Mouse (Mus musculus) hindbrain, embryonic 14.5 days (tissue): Measurements from ENCODE around the gene Rnf114. TPM values are rescaled to one million over a fixed set of nuclear protein-coding genes. Genes with fewer than 3 reads are reported as not detected.

Experiments
- ATAC-seq: fragments of 200-750 bp; cut with Nextera tagmentation; 2 replicates; pipeline ENCODE4 v1.8.0; 2017; ENCODE audit warnings: moderate number of reproducible peaks, mild to moderate bottlenecking, moderate TSS enrichment, moderate library complexity; ENCODE audit not compliant: low FRiP score
- DNase-seq: peaks from one replicate; pipeline ENCODE4 v3.0.0-alpha.2; 2015; ENCODE audit warnings: low spot score
- H3K27ac ChIP-seq: fragments of 300-500 bp; sonication (generic); 2 replicates; pipeline ENCODE4 v1.5.1; 2014; ENCODE audit warnings: mild to moderate bottlenecking, moderate library complexity
- H3K27me3 ChIP-seq: fragments of 300-500 bp; sonication (generic); 2 replicates; pipeline ENCODE4 v1.6.1; 2014; ENCODE audit warnings: mild to moderate bottlenecking, low read length, mixed read lengths; ENCODE audit not compliant: control insufficient read depth, insufficient read depth
- H3K36me3 ChIP-seq: fragments of 300-500 bp; sonication (generic); replicated peaks from 2 replicates; pipeline ENCODE4 v1.6.1; 2014; ENCODE audit not compliant: control insufficient read depth, insufficient read depth
- H3K4me1 ChIP-seq: fragments of 300-500 bp; sonication (generic); replicated peaks from 2 replicates; pipeline ENCODE4 v1.6.1; 2014; ENCODE audit warnings: antibody characterized with exemption, low read length, mixed read lengths; ENCODE audit not compliant: control insufficient read depth, insufficient read depth
- H3K4me2 ChIP-seq: fragments of 300-500 bp; sonication (generic); replicated peaks from 2 replicates; pipeline ENCODE4 v1.6.1; 2014; ENCODE audit warnings: mild to moderate bottlenecking, moderate library complexity
- H3K4me3 ChIP-seq: fragments of 300-500 bp; sonication (generic); replicated peaks from 2 replicates; pipeline ENCODE4 v1.5.1; 2014; ENCODE audit warnings: mild to moderate bottlenecking, low read length
- H3K9ac ChIP-seq: fragments of 300-500 bp; sonication (generic); 2 replicates; pipeline ENCODE4 v1.6.1; 2014
- H3K9me3 ChIP-seq: fragments of 300-500 bp; sonication (generic); 2 replicates; pipeline ENCODE4 v1.6.1; 2016; ENCODE audit warnings: low read length; ENCODE audit not compliant: control insufficient read depth
- WGBS: fragments of 180-500 bp; shearing (Covaris S2); extraction: QIAGEN DNeasy Blood & Tissue Kit; methylation state at CpG from one replicate; pipeline ENCODE4 v1.1.7; 2014; 5-methylcytosine and 5-hydroxymethylcytosine counted together
- polyA plus RNA-seq: library from polyadenylated mRNA; unstranded; fragments of >200 nt; fragmentation: Nextera tagmentation; extraction: Ambion mirVana; gene quantifications from 2 replicates; pipeline ENCODE4 v1.2.1, GENCODE M21; 2014

Rnf114 gene
- polyA plus RNA-seq, 1 experiment from 2014 or later: 110 TPM

DNA sequence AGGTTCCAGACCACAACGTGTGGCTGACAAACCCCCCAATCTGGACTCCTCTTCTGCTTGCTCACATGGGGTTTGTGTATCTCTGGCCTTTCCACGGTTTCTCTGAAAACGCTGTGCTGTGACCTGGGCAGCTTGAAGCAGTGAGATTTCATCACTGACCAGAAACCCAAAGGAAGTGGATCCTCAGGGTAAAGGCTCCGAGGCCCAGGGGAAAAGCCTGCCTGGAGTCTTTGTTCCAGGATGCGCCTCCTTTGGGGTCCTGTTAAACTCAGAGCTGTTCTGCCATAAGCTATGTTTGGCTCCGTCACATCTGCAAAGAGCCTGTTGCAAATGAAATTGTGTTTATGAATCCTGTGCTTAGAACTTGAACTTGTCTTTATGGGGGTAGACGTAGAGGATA lies 56.5 kb downstream of the Rnf114 start:
- H3K4me1 ChIP-seq: 0 out of 2 replicates have a peak, but pooled peaks cover 2% of the 10 kb centered on the region
- H3K9me3 ChIP-seq: no peaks in the 10 kb centered on the region
- no peaks in the 10 kb centered on the region for H3K36me3 ChIP-seq
- no peak overlapping the region for H3K4me3 ChIP-seq
- WGBS: 88% methylated on average over 7 of the region's 7 CpGs
- no peak overlapping the region for H3K4me2 ChIP-seq
- H3K27me3 ChIP-seq: no peaks in the 10 kb centered on the region
- H3K9ac ChIP-seq: no peak overlapping the region
- ATAC-seq (no peak), DNase-seq (no peak)
- H3K27ac ChIP-seq: no peak overlapping the region

DNA sequence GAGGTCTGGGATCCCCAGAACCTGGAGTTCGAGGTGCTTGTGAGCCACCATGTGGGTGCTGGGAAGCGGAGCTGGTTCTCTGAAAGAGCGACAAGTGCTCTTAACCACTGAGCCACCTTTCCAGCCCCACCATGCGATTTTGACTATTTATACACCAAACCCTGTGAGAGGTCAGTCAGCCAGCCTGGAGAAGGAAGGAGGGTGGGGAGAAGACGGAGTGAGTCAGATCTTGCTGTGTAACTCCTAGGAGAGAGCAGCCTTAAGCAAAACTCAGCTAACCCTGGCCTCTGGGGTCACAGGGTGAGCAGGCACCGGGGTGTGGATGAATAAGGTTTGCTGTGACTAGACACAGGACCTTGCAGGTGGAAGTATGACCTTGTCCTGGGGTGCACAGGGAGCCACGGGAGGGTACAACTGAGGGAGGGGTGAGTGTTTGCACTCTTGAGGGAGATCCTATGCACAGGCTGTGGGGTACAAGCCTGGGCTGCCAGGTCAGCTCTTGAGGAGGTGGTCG lies 58.0 kb downstream of the Rnf114 start:
- WGBS: 81% methylated on average over 8 of the region's 8 CpGs
- no peak overlapping the region for H3K9ac ChIP-seq
- H3K4me2 ChIP-seq: no peak overlapping the region

DNA sequence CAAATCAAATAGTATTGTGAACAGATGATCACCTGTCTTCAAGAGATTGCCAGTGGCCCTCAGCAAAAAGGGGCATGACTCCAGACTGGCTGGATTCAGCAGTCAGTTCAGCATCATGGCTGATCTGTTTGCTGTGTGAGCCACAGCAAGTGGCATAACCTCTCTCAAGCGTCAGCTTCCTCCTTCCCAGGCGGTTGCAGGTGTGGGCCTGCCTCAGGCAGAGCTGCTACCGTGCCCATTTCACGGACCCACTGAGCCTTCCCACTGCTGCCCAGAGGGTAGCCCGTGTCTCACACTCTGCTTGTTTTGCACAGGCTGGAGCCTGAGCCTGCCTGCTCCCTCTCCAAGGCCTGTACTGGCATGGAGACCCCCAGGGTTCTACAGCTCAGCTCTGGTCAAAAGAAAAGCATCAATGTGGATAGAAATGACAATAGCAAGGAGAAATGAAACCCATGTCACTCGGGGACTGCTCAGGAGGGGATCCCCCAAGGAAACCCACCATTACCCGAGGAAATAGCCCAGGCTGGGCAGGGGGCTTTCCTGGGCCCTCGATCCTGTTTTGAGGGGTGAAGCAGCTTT lies 59.0 kb downstream of the Rnf114 start:
- Histone ChIP-seq H3K27me3 (no peaks in the 10 kb centered on the region), H3K9me3 (no peaks in the 10 kb centered on the region), H3K36me3 (no peaks in the 10 kb centered on the region), H3K4me3 (no peak overlapping the region), H3K27ac (no peak overlapping the region), H3K4me1 (no peaks in the 10 kb centered on the region), H3K4me2 (no peak overlapping the region), H3K9ac (no peak overlapping the region)
- 73% methylated on average over 8 of the region's 8 CpGs for WGBS
- DNase-seq: no peak
- no peak for ATAC-seq

More for the DNA sequence above, 58.0 kb downstream of the Rnf114 start:
- ATAC-seq: no peak
- Histone ChIP-seq H3K9me3 (no peaks in the 10 kb centered on the region), H3K36me3 (no peaks in the 10 kb centered on the region), H3K4me3 (no peak overlapping the region), H3K27me3 (no peaks in the 10 kb centered on the region), H3K27ac (no peak overlapping the region), H3K4me1 (no peaks in the 10 kb centered on the region)
- DNase-seq: no peak

- no peak for ATAC-seq
- no peaks in the 10 kb centered on the region for H3K4me1 ChIP-seq
- H3K27ac ChIP-seq: no peak overlapping the region
- no peaks in the 10 kb centered on the region for H3K36me3 ChIP-seq
- H3K27me3 ChIP-seq: no peaks in the 10 kb centered on the region
- WGBS: 81% methylated on average over 4 of the region's 4 CpGs
- no peak overlapping the region for H3K9ac ChIP-seq
- no peak overlapping the region for H3K4me2 ChIP-seq
- H3K9me3 ChIP-seq: no peaks in the 10 kb centered on the region
- DNase-seq: no peak
- H3K4me3 ChIP-seq: no peak overlapping the region
Measured at GRCm38 (mm10) chr2:167552292-167552691, 59.8 kb downstream of the Rnf114 start.

DNA sequence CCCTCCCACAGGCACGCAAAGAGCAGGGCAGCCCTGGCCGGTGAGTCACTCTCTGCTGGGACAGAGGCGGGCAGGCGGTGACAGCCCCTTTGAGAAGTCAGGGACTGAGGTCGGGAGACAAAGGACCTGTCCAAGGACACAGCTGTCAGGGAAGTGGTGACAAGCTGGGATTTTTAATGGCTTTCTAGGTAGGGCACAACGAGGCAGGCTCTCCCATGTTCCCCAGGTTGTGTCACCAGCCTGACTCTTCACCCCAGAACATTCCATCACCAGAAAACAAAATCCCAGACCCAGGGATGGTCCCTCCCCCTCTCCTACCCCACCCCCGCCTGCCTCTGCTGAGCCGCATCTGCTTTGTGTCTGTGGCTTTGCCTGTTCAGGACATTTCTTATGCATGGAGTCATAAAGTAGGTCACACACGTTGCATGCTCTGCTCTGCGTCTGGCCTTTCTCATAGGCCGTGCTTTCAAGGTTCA lies 60.5 kb downstream of the Rnf114 start:
- H3K4me3 ChIP-seq: no peak overlapping the region
- no peak overlapping the region for H3K4me2 ChIP-seq
- ATAC-seq (no peak), DNase-seq (no peak)
- H3K27me3 ChIP-seq: no peaks in the 10 kb centered on the region
- H3K9ac ChIP-seq: no peak overlapping the region
- H3K27ac ChIP-seq: no peak overlapping the region
- no peaks in the 10 kb centered on the region for H3K36me3 ChIP-seq
- WGBS: 14% methylated on average over 11 of the region's 11 CpGs
- H3K4me1 ChIP-seq: no peaks in the 10 kb centered on the region
- H3K9me3 ChIP-seq: no peaks in the 10 kb centered on the region

DNA sequence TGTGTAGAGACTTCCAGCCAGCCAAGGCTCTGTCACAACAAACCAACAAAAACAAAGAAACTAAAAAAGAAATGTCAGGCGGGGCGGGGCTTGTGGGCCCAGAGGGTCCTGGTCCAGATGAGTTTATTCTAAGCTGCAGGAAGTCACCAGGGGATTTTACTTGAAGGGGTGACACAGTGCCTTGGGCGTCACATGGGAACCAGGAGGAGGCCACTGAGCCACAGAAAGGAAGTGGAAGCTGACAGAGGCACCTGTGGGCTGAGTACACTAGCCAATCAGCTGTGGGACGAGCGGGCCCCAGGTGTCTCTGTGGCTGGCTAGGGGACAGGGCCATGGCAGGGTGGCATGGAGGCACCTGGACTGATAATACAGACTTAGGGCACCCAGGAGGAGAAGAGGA lies 63.3 kb downstream of the Rnf114 start:
- H3K9ac ChIP-seq: no peak overlapping the region
- 88% methylated on average over 5 of the region's 5 CpGs for whole genome bisulfite sequencing
- no peak overlapping the region for H3K4me3 ChIP-seq
- H3K4me2 ChIP-seq: no peak overlapping the region
- no peak for DNase-seq
- no peak overlapping the region for H3K27ac ChIP-seq
- no peaks in the 10 kb centered on the region for H3K36me3 ChIP-seq
- 0 out of 2 replicates have a peak, but pooled peaks cover 7% of the 10 kb centered on the region for H3K4me1 ChIP-seq
- no peak for ATAC-seq
- H3K27me3 ChIP-seq: no peaks in the 10 kb centered on the region; the same call in 1 of the 2 replicates
- no peaks in the 10 kb centered on the region for H3K9me3 ChIP-seq

DNA sequence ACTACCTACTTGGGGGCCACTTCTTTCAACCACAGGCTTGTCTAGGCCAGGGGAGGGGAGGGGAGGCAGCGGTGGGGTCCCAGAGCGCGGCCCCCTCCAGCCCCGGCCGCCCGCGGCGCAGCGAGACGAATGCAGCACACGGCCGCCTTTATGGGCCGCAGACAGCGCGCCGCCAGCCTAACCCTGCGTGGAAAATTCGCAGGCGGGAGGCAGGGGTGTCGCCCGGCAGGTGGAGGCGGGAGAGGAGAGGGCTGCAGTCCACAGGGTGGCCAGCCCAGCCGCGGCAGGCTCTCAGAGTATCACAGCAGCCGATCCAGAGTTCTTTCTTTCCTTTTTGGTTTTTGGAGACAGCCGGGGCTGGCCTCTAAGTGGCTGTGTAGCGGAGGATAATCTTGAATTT lies 67.0 kb downstream of the Rnf114 start:
- H3K9ac ChIP-seq: peak overlapping the region; percentile 51
- ATAC-seq: no peak
- WGBS: 8% methylated on average over 26 of the region's 27 CpGs

DNA sequence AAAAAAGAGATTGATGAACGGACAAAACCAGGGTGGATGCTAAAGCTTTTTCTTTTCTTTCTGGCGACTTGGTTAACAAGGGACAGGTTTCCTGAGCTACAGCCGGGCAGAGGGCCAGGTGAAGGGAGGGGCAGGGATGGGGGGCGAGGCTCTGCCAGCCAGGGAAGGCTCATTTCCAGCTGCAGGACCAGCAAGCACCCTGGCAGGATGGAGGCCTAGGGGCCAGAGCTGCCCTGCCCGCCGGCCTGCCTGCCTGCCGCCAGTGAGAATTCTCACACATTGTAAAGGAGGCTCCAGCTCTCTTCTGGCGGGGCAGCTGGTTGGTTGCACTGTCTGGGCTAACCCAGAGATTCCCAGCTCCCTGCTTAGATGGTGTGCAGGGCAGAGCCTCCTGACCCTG lies 69.7 kb downstream of the Rnf114 start:
- no peak for DNase-seq
- 43% methylated on average over 8 of the region's 8 CpGs for WGBS
- H3K36me3 ChIP-seq: no peaks in the 10 kb centered on the region
- no peaks in the 10 kb centered on the region; the same call in 1 of the 2 replicates for H3K27me3 ChIP-seq
- no peak overlapping the region for H3K4me3 ChIP-seq
- H3K4me2 ChIP-seq: no peak overlapping the region
- no peak overlapping the region; the same call in 1 of the 2 replicates for H3K9ac ChIP-seq
- ATAC-seq: no peak
- peaks cover 23% of the 10 kb centered on the region for H3K4me1 ChIP-seq
- no peak overlapping the region for H3K27ac ChIP-seq
- no peaks in the 10 kb centered on the region for H3K9me3 ChIP-seq

More for the DNA sequence above, 67.0 kb downstream of the Rnf114 start:
- Histone ChIP-seq H3K27ac (no peak overlapping the region), H3K4me1 (0 out of 2 replicates have a peak, but pooled peaks cover 14% of the 10 kb centered on the region), H3K27me3 (no peaks in the 10 kb centered on the region; the same call in 1 of the 2 replicates), H3K4me3 (no peak overlapping the region; the same call in 1 of the 2 replicates), H3K36me3 (no peaks in the 10 kb centered on the region), H3K4me2 (peak overlapping the region; percentile 42), H3K9me3 (no peaks in the 10 kb centered on the region)
- no peak for DNase-seq

DNA sequence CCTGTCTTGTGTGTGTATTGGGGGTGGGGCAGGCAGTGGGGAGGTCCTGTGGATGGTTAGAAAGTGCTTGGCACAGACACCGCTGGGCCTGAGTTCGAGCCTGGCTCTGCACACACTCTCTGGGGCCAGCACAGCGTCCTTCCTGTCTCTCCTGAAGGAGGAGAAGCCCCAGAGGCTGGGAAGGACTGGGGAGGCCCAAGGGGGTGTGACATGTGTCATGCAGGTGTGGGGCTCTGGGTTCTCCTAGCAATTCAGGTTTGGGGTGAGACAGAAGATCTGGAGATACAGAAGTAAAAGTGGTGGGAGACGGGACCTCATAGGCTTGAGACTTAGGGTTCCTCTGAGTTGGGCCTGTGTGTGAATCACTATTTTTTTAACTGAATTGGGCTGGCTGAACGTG lies 70.6 kb downstream of the Rnf114 start:
- no peaks in the 10 kb centered on the region for H3K9me3 ChIP-seq
- WGBS: 78% methylated on average over 5 of the region's 5 CpGs

More for the DNA sequence above, 70.6 kb downstream of the Rnf114 start:
- no peaks in the 10 kb centered on the region for H3K36me3 ChIP-seq
- ATAC-seq (no peak), DNase-seq (no peak)
- no peak overlapping the region for H3K4me2 ChIP-seq
- no peak overlapping the region for H3K4me3 ChIP-seq
- no peaks in the 10 kb centered on the region; the same call in 1 of the 2 replicates for H3K27me3 ChIP-seq
- H3K9ac ChIP-seq: no peak overlapping the region
- H3K27ac ChIP-seq: no peak overlapping the region
- peaks cover 23% of the 10 kb centered on the region for H3K4me1 ChIP-seq
